In the genomic region with DNA sequence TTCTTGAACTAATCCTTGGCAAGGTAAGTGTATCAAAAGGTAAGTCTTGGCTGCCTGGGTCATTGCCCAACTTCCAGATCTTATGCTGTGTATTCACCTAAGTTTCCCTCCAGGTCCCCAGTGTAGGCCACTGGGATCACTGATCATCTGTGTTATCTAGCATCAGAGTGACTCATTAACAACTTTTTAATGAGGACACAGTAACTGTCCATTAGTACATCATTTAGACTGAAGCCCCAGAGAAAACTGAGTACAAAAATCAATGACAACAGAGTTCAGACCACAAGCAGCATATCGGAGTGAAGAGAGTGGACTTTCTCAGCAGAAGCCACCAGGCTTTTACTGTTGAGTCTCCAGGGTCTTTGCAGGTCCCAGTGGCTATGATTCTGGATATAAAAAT, we compare ENCODE assay signal across 23 mouse cellular contexts. TPM values are rescaled to one million over a fixed set of nuclear protein-coding genes. Genes with fewer than 3 reads are reported as not detected.
"Had no signal": no experiment of that assay in that cellular context is flagged by ENCODE, and none has a peak within 500 bp of the region (broad histone marks: within the 10 kb centered on the region; RNA-seq: fewer than 3 reads in every experiment).

A gene (plus strand): TSS at position 301 of the 400 bp plus-strand sequence.

- DNase-seq: retina, postnatal 1 day; right cerebral cortex, adult 18-20 months; right cerebral cortex, postnatal 14 days; right cerebral cortex, postnatal 25 days; right cerebral cortex, postnatal 4 days; spleen, adult 18-20 months; thymus, adult 18-20 months; thymus, adult 2 months; thymus, postnatal 14 days; thymus, postnatal 25 days; thymus, postnatal 36 days had no signal

- H3K36me3 ChIP-seq: neural tube, embryonic 12.5 days; neural tube, embryonic 13.5 days; neural tube, embryonic 15.5 days; stomach, embryonic 15.5 days had no signal

- H3K9me3 ChIP-seq: neural tube, embryonic 12.5 days; neural tube, embryonic 13.5 days; neural tube, embryonic 15.5 days; stomach, embryonic 15.5 days had no signal

- H3K4me1 ChIP-seq: neural tube, embryonic 12.5 days; neural tube, embryonic 13.5 days; neural tube, embryonic 15.5 days; stomach, embryonic 15.5 days had no signal

- H3K27me3 ChIP-seq: neural tube, embryonic 12.5 days; neural tube, embryonic 13.5 days; neural tube, embryonic 15.5 days; stomach, embryonic 15.5 days had no signal

- H3K4me3 ChIP-seq: neural tube, embryonic 12.5 days; neural tube, embryonic 13.5 days; neural tube, embryonic 15.5 days; stomach, embryonic 15.5 days had no signal

RNA-seq across cellular contexts. Expression of the gene that starts here (rescaled TPM):
- polyA plus RNA-seq: neural tube, embryonic 12.5 days; neural tube, embryonic 13.5 days; neural tube, embryonic 14.5 days; neural tube, embryonic 15.5 days; small intestine, adult 2 months; spleen, adult 2 months; stomach, embryonic 14.5 days; stomach, embryonic 15.5 days; stomach, embryonic 16.5 days; stomach, postnatal 0 days; testis, adult 2 months; thymus, adult 2 months; urinary bladder, adult 2 months had no signal
